Mouse (Mus musculus) MEL (cell line): ENCODE results near the gene Unc5b.

Source experiments
- CTCF ChIP-seq, 3 experiments: IDR thresholded peaks in 2 of 3; conservative IDR thresholded peaks in 1 of 3; 2 replicates each; pipeline ENCODE4 v1.5.1; 2011 to 2012; ENCODE audit warnings: low read length in 3 of 3, low read depth in 2 of 3, mild to moderate bottlenecking in 2 of 3, improper control_type of control experiment in 1 of 3, inconsistent platforms in 1 of 3, mixed read lengths in 1 of 3, moderate library complexity in 1 of 3; ENCODE audit not compliant: control insufficient read depth in 1 of 3, insufficient read depth in 1 of 3, poor library complexity in 1 of 3, severe bottlenecking in 1 of 3
- ETS1 ChIP-seq: IDR thresholded peaks from 2 replicates; pipeline ENCODE4 v1.6.1; 2012; ENCODE audit warnings: low read depth, mild to moderate bottlenecking, inconsistent platforms, low read length, improper control_type of control experiment, moderate library complexity
- POLR2A ChIP-seq, 2 experiments: IDR thresholded peaks; 2 replicates each; pipeline ENCODE4 v1.6.1; 2011 to 2012; ENCODE audit warnings: low read length in 2 of 2, mild to moderate bottlenecking in 2 of 2, control low read depth in 1 of 2, improper control_type of control experiment in 1 of 2, low read depth in 1 of 2, moderate library complexity in 1 of 2; ENCODE audit not compliant: control insufficient read depth in 1 of 2, insufficient read depth in 1 of 2, poor library complexity in 1 of 2

DNA sequence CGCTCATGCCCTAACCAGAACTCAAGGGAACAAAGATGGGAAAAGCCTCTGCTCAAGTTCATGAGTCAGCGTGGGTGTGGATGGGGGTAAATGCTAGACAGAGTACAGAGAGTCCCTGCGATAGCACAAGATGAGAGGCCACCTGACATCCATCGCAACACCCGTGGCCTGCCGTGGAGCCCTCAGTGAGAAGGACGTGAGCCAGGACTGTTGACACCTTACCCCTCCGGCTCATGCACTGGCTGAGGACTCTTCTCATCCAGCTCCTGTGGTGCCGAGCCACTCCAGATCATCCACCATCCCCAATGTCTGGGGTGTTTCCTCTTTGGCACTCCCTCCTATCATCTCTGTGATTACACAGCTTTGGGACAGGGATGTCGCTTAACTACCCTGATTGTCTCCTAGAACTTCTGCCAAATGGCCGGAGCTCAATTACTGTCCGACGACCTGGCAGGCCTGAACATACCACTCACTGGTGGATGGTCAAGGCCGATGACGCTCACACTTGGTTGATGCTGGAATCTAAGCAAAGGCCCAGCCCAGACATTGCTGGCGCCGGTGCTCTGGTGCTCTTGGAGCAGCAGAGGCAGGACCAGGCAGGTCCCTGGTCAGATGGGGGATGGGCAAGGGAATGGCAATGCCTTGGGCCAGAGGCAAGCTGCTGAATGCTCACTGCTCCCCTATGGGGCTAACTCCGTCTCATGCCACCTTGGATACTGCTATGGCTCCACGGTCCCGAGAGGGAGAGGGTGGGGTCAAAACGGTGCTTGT, 25.8 kb downstream of the Unc5b start:
- TF ChIP-seq ETS1 (no peak), CTCF (IDR thresholded peaks at IDR 0.05 in 2 of 3, conservative IDR thresholded peaks at IDR 0.05 in 1 of 3; ENCODE audit: control insufficient read depth in 1 of 3, insufficient read depth in 1 of 3, low read depth in 2 of 3, low read length in 3 of 3, poor library complexity in 1 of 3, severe bottlenecking in 1 of 3) (no peak), POLR2A (IDR thresholded peaks at IDR 0.05; ENCODE audit: control insufficient read depth in 1 of 2, insufficient read depth in 1 of 2, low read depth in 1 of 2, low read length in 2 of 2, poor library complexity in 1 of 2) (no peak)
